Mouse (Mus musculus): Measurements from ENCODE around the gene Nadk.

Gene Nadk

DNA sequence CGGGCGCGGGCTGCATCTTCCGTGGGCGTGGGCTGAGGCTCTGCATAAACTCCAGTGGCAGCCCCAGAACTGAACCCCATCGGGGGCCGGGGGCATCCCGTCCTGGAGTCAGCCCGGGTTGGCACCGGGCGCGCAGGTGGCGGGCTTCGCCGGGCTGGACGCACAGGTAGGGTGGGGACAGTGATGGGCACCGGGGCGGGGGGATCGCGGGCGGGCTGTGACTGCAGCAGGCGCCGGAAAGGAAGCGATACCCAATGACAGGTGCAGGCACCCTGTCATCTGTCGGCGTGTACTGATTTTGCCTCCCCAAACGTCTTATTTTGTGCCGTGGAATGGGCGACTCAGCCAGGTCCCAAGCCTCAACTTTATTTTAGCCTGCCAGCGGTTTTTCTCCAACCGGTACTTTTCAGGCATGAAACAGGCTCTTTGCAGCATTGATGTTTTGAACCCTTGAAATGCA, 39.8 kb downstream of the Nadk start:
- in situ Hi-C loops (cut with MseI, MboI), result no loop called here

DNA sequence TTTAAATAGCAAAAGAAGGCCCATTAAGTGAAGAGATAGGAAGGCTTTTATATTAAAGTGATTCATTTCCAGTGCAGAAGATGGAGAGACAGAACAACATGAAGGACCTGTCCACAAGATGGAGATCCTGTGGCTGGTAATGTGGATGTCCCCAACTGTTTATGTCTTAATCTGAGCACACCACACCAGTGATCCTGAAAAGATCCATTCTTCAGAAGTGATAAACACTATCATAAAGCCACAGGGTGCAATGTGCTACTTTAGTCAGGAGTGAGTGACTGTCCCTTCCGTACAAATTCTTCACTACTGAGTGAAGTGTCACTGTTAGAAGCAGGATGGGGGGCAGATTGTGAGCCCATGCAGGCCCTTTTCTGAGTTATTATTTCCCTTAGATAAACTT, 40.6 kb downstream of the Nadk start:
- in situ Hi-C loops (cut with MseI, MboI), result no loop called here

DNA sequence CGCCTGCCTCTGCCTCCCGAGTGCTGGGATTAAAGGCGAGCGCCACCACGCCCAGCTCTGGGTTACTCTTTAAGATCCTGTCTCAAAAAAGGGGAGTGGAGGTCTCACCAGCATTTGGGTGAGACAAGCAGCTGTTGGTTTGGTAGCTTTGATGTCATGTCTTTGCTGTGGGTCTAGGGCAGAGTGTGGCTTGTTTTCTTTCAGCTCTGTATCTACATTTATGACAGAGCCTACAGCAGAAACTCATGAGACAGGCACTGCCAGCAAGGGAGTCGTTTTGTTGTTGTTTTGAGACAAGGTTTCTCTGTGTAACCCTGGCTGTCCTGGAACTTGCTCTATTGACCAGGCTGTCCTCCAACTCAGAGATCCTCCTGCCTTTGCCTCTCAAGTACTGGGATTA, 41.6 kb downstream of the Nadk start:
- in situ Hi-C loops (cut with MseI, MboI), result no loop called here

DNA sequence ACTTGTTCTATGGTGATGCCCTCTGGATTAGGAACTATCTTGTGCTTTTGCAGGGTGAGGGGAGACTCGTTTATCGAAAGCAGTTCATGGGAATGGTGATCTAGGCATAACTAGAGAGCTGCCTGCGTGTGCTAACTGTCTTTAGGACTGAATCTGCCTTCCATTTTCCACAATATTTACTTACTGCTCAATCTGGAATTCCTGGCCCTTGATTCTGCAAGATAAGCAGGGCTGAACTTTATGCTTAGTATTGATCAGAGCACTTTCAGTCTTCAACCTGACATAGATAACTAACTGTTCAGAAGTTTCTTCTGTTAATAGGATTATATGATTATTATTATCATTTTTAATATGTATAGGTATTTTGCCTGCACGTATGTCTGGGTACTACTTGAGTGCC, 43.0 kb downstream of the Nadk start:
- in situ Hi-C loops (cut with MseI, MboI), result no loop called here

DNA sequence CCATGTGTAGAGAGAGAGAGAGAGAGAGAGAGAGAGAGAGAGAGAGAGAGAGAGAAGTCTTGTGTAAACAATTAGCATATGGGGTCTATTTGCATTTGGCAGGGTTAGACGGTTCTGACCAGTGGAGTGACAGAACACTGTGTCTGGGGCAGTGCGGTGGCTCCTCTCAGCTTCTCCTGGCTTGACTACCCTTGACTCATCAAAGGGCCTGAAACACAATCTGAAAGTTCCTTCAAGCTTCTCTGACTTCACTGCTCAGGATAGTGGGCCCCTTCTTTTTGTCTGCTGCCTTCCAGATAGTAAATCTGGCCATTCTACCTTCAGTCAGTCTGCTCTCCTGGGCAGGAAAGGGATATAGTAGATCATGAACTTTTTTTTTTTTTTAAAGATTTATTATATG, 44.6 kb downstream of the Nadk start:
- in situ Hi-C loops (cut with MseI, MboI), result no loop called here

DNA sequence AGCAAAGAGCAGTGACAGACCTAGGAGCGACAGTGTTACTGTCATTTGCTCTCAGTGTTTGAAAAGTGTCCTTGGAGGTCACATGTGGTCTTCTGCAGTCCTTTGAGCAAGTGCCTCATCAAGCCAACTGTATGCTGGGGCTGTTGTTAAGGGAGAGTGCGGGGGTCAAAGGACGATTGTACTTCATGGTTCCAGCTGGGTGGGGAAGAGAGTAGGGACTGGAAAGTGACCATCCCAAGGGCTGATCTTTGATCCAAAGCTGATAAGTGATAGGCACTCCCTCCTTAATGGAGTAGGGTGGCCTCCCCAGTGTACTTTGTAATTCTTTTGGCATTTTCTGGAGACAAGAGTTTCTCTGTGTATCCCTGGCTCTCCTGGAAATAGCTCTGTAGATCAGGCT, 49.7 kb downstream of the Nadk start:
- in situ Hi-C loops (cut with MseI, MboI), result no loop called here

DNA sequence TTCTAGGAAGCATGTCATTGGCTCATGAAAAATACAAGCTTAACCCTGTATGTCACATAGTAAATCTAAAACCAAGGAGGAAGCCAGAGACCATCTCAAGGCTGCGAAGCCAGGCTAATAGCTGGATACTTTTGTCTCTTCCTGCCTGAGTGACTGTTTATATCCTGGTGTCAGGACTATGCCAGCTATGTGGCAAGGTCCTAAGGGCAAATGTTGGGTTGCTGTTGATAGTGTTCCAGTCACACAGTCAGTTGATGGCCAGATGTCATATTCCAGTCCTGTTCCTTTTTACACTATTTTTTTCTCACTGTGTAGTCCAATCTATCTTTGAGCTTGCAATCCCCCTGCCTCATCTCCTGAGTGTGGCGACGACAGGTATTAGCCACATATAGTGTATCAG, 51.1 kb downstream of the Nadk start:
- in situ Hi-C loops (cut with MseI, MboI), result no loop called here

DNA sequence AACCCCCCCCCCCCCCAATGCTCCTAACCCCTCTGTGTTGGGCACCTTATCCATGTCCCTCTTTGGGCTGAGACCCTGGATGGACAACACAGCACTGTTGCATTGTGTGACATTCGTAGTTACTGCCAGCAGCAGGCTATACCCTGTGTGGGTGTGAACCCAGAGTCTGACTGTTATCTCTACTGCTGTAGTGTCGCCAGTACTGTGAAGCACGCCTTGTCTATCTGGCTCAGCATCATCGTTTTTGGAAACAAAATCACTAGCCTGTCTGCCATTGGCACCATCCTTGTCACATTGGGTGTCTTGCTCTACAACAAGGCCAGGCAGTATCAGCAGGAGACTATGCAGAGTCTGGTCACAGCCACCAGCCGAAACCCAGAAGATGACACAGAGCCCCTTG, 56.1 kb downstream of the Nadk start:
- in situ Hi-C loops (cut with MseI, MboI), result no loop called here

DNA sequence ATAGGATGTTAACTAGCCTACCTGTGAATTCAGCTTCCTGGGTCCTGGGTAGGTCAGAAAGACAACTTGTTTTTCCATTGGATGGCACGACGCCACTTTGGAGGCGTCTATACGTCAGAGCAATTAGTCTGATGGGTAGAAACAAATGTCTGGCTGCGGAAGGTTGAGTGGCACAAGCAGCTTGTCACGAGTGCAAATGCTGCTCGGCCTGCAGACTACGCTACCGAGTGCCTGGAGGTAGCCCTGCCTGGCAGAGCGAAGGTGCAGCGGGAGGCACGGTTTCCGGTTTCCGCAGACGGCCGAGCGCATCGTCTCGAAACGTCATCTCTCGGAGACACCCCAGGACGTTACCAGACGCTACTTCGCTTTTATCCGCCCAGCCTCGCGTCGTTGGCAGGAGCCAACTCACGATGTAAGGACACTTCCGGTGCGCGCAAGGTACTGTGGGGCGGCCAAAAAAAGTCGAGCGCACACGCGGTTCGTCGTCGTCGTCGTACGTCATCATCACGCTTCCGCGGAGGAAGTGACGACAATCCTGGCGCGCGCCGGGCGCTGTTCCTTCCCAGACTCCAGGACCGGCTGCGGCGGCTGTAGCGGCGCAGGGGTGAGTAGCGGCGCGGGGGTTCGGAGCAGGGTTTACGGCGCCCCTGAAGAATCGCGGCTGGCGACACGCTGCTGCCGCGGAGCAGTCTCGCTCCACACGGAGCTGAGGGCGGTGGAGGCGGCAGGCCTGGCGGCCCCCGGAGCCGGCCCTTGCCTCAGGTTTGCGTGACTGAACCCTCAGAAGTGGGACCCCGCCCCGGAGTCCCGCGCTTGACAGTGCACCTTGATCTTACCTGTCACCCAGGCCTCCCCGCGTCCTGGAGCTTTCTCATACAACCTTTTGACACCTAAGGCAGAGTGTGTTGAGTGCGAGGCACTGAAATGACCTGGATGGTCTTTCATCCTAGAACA, 62.4 kb downstream of the Nadk start, which contains the start of gene Cdk11b:
Gene Cdk11b, plus strand, starts transcription at position 517 of the 954 bp plus-strand sequence.
- in situ Hi-C loops (cut with MseI, MboI), result no loop called here

DNA sequence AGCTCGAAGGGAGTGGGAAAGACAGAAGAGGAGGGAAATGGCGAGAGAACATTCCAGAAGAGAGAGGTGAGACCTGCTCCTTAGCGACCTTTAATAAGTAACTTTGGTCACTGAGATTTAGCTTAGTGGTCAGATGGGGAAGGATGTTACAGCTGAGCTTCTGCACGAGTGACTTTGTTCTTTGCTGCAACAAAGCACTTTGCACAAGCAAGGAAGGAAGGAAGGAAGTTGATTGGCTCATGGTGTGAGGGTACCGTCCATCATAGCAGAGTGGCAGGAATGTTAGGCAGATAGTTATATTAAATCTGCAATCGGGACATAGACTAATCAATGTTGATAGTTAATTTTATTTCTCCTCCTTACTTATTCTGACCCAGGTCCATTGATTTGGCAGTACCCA, 68.1 kb downstream of the Nadk start:
- in situ Hi-C loops (cut with MseI, MboI), result no loop called here

DNA sequence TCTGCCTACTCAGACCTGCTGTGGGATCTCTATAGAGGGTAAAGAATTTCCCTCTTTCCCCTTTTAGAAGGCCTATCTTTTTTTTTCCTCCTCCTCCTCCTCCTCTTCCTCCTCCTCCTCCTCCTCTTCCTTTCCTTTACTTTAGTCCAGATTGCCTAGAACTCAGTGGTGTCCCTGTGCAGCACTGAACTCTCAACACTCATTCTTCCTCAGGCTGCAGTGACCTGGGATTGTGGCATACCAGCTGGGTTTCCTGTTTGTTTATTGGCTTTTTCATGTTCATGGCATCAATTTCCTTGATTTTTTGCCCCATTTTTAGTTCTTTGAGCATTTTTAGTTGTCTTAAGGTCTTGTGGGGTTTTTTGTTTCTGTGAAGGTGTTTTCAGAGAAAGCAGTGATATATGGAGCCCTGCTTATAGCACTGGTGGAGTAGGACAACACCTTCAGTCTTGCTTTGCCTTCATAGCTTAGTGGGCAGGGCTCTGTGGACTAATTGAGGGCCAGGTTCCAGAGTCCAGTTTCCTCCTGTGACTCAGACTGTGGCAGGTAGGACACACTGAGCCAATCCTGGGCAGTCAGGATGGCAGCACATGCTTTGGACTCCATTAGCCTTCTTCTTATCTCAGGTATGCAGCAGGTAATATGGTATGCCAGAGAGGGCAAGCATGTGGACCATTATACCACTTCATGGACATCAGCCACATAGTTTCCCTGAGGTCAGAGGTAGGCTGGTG, 73.8 kb downstream of the Nadk start:
- in situ Hi-C loops (cut with MseI, MboI), result no loop called here

Measured in mouse trophoblast stem cell (cell line).